Comparison of ENCODE assay signal across 27 mouse cellular contexts in the genomic region with DNA sequence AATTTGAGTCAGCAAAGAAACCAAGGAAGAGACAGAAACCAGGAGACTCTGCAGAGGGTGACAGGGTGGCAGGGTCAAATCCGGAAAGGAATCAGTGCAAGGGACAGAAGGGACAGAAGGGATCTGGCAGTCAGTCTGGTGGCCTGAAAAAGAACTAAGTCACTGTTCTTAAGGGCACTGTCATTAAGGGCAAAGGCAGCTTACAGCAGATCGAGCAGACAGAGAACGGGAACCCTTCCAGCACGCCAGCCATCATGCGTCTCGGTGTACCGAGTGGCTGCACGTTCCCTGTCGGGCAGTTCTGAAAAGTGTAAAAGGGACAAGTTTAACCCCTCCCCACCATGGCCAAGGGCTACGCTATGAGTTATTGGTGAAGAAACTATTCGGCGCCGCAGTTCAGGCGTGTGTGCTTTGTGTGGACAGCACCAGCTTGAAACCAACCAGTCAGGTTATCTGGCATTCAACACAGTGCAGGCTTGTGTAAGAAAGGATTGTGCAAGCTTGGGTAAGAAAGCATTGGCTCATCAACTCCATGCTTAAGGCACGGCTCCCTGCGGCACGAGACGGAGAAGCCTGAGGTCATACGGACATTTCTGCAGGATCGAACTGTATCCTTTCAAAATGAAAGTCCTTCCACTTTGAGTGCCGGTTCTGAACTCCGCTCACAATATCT. TPM values are rescaled to one million over a fixed set of nuclear protein-coding genes. Genes with fewer than 3 reads are reported as not detected.
DNase-seq lines count a peak whose midpoint lies in the region; ATAC-seq and TF ChIP-seq lines count a peak whose summit lies in the region.
"Had no signal": no experiment of that assay in that cellular context is flagged by ENCODE, and none has a peak within 500 bp of the region (broad histone marks: within the 10 kb centered on the region; RNA-seq: fewer than 3 reads in every experiment).

No protein-coding gene starts in this region.

- peaks cover 27% of the 10 kb centered on the region for H3K36me3 ChIP-seq in liver, adult 2 months (ENCODE audit: control insufficient read depth, insufficient read depth, low read length)
- no peaks in the 10 kb centered on the region for H3K36me3 ChIP-seq in liver, embryonic 11.5 days (ENCODE audit: control insufficient read depth, insufficient read depth, low read length)

- DNase-seq in liver, adult 2 months (ENCODE audit: extremely low read depth, low read depth, low spot score) = peak; percentile 98
- no peak for DNase-seq in liver, embryonic 11.5 days (ENCODE audit: low spot score)
- peak; percentile 55 for DNase-seq in adrenal gland, postnatal 14 days
- peak; percentile 39 for DNase-seq in lung, postnatal 10 days
- DNase-seq in skeletal muscle tissue, adult 2 months (ENCODE audit: low read depth, low spot score) = peak; percentile 14
- no peak for DNase-seq in layer of hippocampus, adult 18-20 months (ENCODE audit: low spot score in 2 of 2)
- no peak for DNase-seq in natural killer cell, adult 2 months (ENCODE audit: low spot score in 2 of 2)
- DNase-seq: B cell, adult 2 months; cerebellum, postnatal 10 days; gastrocnemius, postnatal 10 days; heart, adult 2 months; heart, postnatal 4 days; kidney, postnatal 4 days; midbrain, embryonic 14.5 days; spleen, adult 18-20 months; thymus, adult 18-20 months; thymus, postnatal 4 days had no signal

- H3K79me2 ChIP-seq in liver, adult 2 months (ENCODE audit: control insufficient read depth, insufficient read depth, low read length) = no peaks in the 10 kb centered on the region

- no peaks in the 10 kb centered on the region for H3K27me3 ChIP-seq in liver, adult 2 months (ENCODE audit: control insufficient read depth, insufficient read depth, low read length)
- no peaks in the 10 kb centered on the region for H3K27me3 ChIP-seq in liver, embryonic 11.5 days (replicated peaks; ENCODE audit: control insufficient read depth, insufficient read depth, low read length)
- H3K27me3 ChIP-seq: embryonic facial prominence, embryonic 15.5 days; heart, embryonic 15.5 days; kidney, embryonic 15.5 days; limb, embryonic 12.5 days; liver, embryonic 15.5 days; megakaryocyte, embryonic 14.5 days; neural tube, embryonic 15.5 days had no signal

- H3K4me1 ChIP-seq in liver, adult 2 months (ENCODE audit: control insufficient read depth, insufficient read depth, low read length) = peaks cover 5% of the 10 kb centered on the region; the same call in 1 of the 2 replicates
- no peaks in the 10 kb centered on the region for H3K4me1 ChIP-seq in liver, embryonic 11.5 days (replicated peaks; ENCODE audit: control insufficient read depth, insufficient read depth, low read length)
- H3K4me1 ChIP-seq: embryonic facial prominence, embryonic 15.5 days; kidney, embryonic 15.5 days; liver, embryonic 15.5 days; neural tube, embryonic 15.5 days had no signal

- H3K9me3 ChIP-seq in liver, embryonic 11.5 days (ENCODE audit: control insufficient read depth, low read length) = no peaks in the 10 kb centered on the region
- H3K9me3 ChIP-seq: embryonic facial prominence, embryonic 15.5 days; heart, embryonic 15.5 days; kidney, embryonic 15.5 days; limb, embryonic 12.5 days; liver, embryonic 15.5 days; megakaryocyte, embryonic 14.5 days; neural tube, embryonic 15.5 days had no signal

- no peak overlapping the region for H3K4me2 ChIP-seq in liver, embryonic 11.5 days
- H3K4me2 ChIP-seq: embryonic facial prominence, embryonic 15.5 days; heart, embryonic 15.5 days; kidney, embryonic 15.5 days; limb, embryonic 12.5 days; liver, embryonic 15.5 days; neural tube, embryonic 15.5 days had no signal

- H3K4me3 ChIP-seq in liver, adult 2 months (ENCODE audit: insufficient read depth, low read depth, low read length) = peak overlapping the region; percentile 23
- no peak overlapping the region for H3K4me3 ChIP-seq in liver, embryonic 11.5 days (ENCODE audit: low read depth, low read length)
- H3K4me3 ChIP-seq: embryonic facial prominence, embryonic 15.5 days; heart, adult 2 months; heart, embryonic 15.5 days; kidney, embryonic 15.5 days; limb, embryonic 12.5 days; liver, embryonic 15.5 days; megakaryocyte, embryonic 14.5 days; myocyte; neural tube, embryonic 15.5 days had no signal

- TF ChIP-seq POLR2A in liver, adult 2 months (IDR thresholded peaks at IDR 0.05; ENCODE audit: extremely low read depth, insufficient read depth, low read length) = no peak

- no peak for TF ChIP-seq CTCF in liver, adult 2 months (IDR thresholded peaks at IDR 0.05; ENCODE audit: low read depth, low read length)

- 24% methylated on average over 22 of the region's 22 CpGs for WGBS in liver, adult 2 months
- WGBS in liver, embryonic 11.5 days = 88% methylated on average over 22 of the region's 22 CpGs

- no peak for ATAC-seq in liver, embryonic 11.5 days (replicated peaks; ENCODE audit: low FRiP score)
- ATAC-seq: hindbrain, postnatal 0 days; intestine, postnatal 0 days had no signal

- H3K27ac ChIP-seq in liver, adult 2 months (replicated peaks; ENCODE audit: insufficient read depth, low read depth, low read length) = peak overlapping the region; percentile 69
- no peak overlapping the region for H3K27ac ChIP-seq in liver, embryonic 11.5 days (ENCODE audit: low read depth, low read length)
- H3K27ac ChIP-seq: embryonic facial prominence, embryonic 15.5 days; heart, adult 2 months; heart, embryonic 15.5 days; hindbrain, postnatal 0 days; kidney, embryonic 15.5 days; limb, embryonic 12.5 days; liver, embryonic 15.5 days; neural tube, embryonic 15.5 days had no signal

- peak overlapping the region; percentile 35 for H3K9ac ChIP-seq in liver, adult 2 months (ENCODE audit: low read depth, low read length)
- no peak overlapping the region for H3K9ac ChIP-seq in liver, embryonic 11.5 days (ENCODE audit: low read depth, low read length)
- H3K9ac ChIP-seq: embryonic facial prominence, embryonic 15.5 days; heart, embryonic 15.5 days; kidney, embryonic 15.5 days; limb, embryonic 12.5 days; liver, embryonic 15.5 days; neural tube, embryonic 15.5 days had no signal

RNA-seq across cellular contexts. Expression of a gene that starts 34.3 kb away (rescaled TPM):
- total RNA-seq in liver, adult 2 months (2014; rRNA removed) = 29.2 and 29.9 TPM in 2 replicates
- 9.1 and 11.6 TPM in 2 replicates for polyA plus RNA-seq in liver, adult 2 months (2012; rRNA removed)
- polyA plus RNA-seq in liver, embryonic 11.5 days (2014; fragmentation: Nextera tagmentation; extraction: Ambion mirVana) = 2.5 and 2.9 TPM in 2 replicates
- 18.3 and 23.4 TPM in 2 replicates for total RNA-seq in adrenal gland, postnatal 14 days (2021)
- total RNA-seq in layer of hippocampus, adult 18-20 months (2021) = 1 to 10 TPM; 3.2 to 4.2 TPM

Comparison
In these comparisons a context has a peak if more than half of its experiments do, and no peak if none do; other contexts are left out.
1. DNase-seq: peak in liver, adult 2 months (single experiment), adrenal gland, postnatal 14 days (single experiment), lung, postnatal 10 days (single experiment) and skeletal muscle tissue, adult 2 months (single experiment); none in liver, embryonic 11.5 days (single experiment), layer of hippocampus, adult 18-20 months (0 of 2) and natural killer cell, adult 2 months (0 of 2).